Mouse (Mus musculus) cerebellum, adult 11-12 months (tissue): ENCODE measurements around the gene Cotl1.

Source experiments
- DNase-seq: peaks from one replicate; pipeline ENCODE4 v3.0.0; 2022

Cotl1 gene

GRCm38 (mm10) chr8:119785764-119786405 is 54.5 kb downstream of the Cotl1 start:
- no peak for DNase-seq

GRCm38 (mm10) chr8:119784676-119785075 is 55.7 kb downstream of the Cotl1 start:
- DNase-seq, result no peak

- DNase-seq, result no peak
Measured at GRCm38 (mm10) chr8:119784141-119784574, 56.2 kb downstream of the Cotl1 start.

GRCm38 (mm10) chr8:119783579-119783978 is 56.8 kb downstream of the Cotl1 start:
- DNase-seq, result no peak

GRCm38 (mm10) chr8:119782715-119783114 is 57.6 kb downstream of the Cotl1 start:
- DNase-seq, result peak; percentile 79

GRCm38 (mm10) chr8:119781086-119781840 is 59.1 kb downstream of the Cotl1 start:
- peak; percentile 68 for DNase-seq

GRCm38 (mm10) chr8:119780402-119781049 is 59.8 kb downstream of the Cotl1 start:
- no peak for DNase-seq

- DNase-seq, result peak; percentile 83
Measured at GRCm38 (mm10) chr8:119779013-119779737, 61.2 kb downstream of the Cotl1 start.

GRCm38 (mm10) chr8:119778263-119778662 is 62.1 kb downstream of the Cotl1 start, which contains the start of gene Tldc1:
Gene Tldc1 (minus strand): TSS chr8:119778416.
- peak; percentile 98 for DNase-seq

- DNase-seq, result peak; percentile 73
Measured at GRCm38 (mm10) chr8:119777765-119778164, 62.6 kb downstream of the Cotl1 start.

GRCm38 (mm10) chr8:119776668-119777245 is 63.6 kb downstream of the Cotl1 start:
- DNase-seq, result no peak

- no peak for DNase-seq
Measured at GRCm38 (mm10) chr8:119765761-119766444, 74.4 kb downstream of the Cotl1 start.

GRCm38 (mm10) chr8:119765311-119765710 is 75.0 kb downstream of the Cotl1 start:
- no peak for DNase-seq

- DNase-seq, result no peak
Measured at GRCm38 (mm10) chr8:119762226-119763220, 77.8 kb downstream of the Cotl1 start.

GRCm38 (mm10) chr8:119761692-119762091 is 78.7 kb downstream of the Cotl1 start:
- no peak for DNase-seq
